Mouse (Mus musculus) lung, embryonic 14.5 days (tissue): Measurements from ENCODE around the gene Nfkbie. TPM values are rescaled to one million over a fixed set of nuclear protein-coding genes. Genes with fewer than 3 reads are reported as not detected.
A peak's percentile ranks its signal among the peaks of the same experiment; 100 is the strongest.

Experiments used
- ATAC-seq: fragments of 200-750 bp; cut with Nextera tagmentation; 2 replicates; pipeline ENCODE4 v1.8.0; 2017; ENCODE audit warnings: mild to moderate bottlenecking, moderate TSS enrichment, moderate library complexity; ENCODE audit not compliant: insufficient read depth
- DNase-seq: peaks from one replicate; pipeline ENCODE4 v3.0.0-alpha.2; 2015
- H3K27ac ChIP-seq: fragments of 300-500 bp; sonication (generic); 2 replicates; pipeline ENCODE4 v1.5.1; 2014; ENCODE audit warnings: low read depth, mild to moderate bottlenecking, moderate library complexity
- H3K27me3 ChIP-seq: fragments of 300-500 bp; sonication (generic); 2 replicates; pipeline ENCODE4 v1.6.1; 2014; ENCODE audit warnings: low read length, control low read depth; ENCODE audit not compliant: insufficient read depth
- H3K36me3 ChIP-seq: fragments of 300-500 bp; sonication (generic); 2 replicates; pipeline ENCODE4 v1.6.1; 2014; ENCODE audit warnings: control low read depth; ENCODE audit not compliant: insufficient read depth
- H3K4me1 ChIP-seq: fragments of 300-500 bp; sonication (generic); 2 replicates; pipeline ENCODE4 v1.6.1; 2014; ENCODE audit warnings: antibody characterized with exemption, control low read depth; ENCODE audit not compliant: insufficient read depth
- H3K4me2 ChIP-seq: fragments of 300-500 bp; sonication (generic); 2 replicates; pipeline ENCODE4 v1.6.1; 2014; ENCODE audit warnings: mild to moderate bottlenecking
- H3K4me3 ChIP-seq: fragments of 300-500 bp; sonication (generic); 2 replicates; pipeline ENCODE4 v1.5.1; 2014; ENCODE audit warnings: low read depth, low read length
- H3K9ac ChIP-seq: fragments of 300-500 bp; sonication (generic); 2 replicates; pipeline ENCODE4 v1.6.1; 2014
- H3K9me3 ChIP-seq: fragments of 300-500 bp; sonication (generic); 2 replicates; pipeline ENCODE4 v1.6.1; 2016; ENCODE audit warnings: low read depth, low read length, control low read depth
- CTCF ChIP-seq: IDR thresholded peaks from 2 replicates; pipeline ENCODE4 v1.5.1; 2016; ENCODE audit warnings: antibody characterized with exemption, low read depth
- WGBS: fragments of 180-500 bp; shearing (Covaris S2); extraction: QIAGEN DNeasy Blood & Tissue Kit; methylation state at CpG from one replicate; pipeline ENCODE4 v1.1.7; 2014; 5-methylcytosine and 5-hydroxymethylcytosine counted together
- polyA plus RNA-seq: library from polyadenylated mRNA; unstranded; fragments of >200 nt; fragmentation: Nextera tagmentation; extraction: Ambion mirVana; gene quantifications from 2 replicates; pipeline ENCODE4 v1.2.1, GENCODE M21; 2014

Nfkbie gene
- polyA plus RNA-seq, 1 experiment from 2014 or later = 3.1 TPM

DNA sequence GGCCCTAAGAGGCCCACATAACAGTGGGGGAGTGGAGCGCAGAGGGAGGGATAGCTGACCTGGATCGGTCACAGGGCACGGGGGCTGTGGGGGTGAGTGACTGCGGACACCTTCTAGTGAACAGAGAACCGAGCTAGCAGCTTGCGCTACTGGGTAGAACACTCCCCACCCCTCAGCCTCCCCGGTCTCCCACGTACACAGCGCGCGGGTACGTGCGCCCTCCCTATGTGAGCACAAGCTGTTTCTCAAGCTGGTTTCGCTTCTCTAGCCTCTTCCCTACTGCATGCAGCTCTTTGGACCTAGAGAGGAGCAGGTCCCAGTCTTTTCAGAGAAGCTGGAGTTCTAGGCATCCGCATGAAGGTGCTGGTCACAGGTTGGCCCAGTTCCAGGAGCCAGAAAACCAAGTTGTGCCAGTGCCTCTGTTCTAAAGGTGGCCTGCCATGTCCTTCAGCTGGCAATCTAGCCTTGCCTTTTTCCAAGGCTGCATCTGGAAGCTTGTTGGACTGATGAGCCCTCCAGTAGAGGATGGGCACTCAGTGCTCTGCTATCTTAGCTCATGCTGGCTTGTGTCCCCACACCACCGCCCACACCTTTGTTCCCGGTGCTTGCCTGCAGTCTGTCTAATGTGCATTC lies 18.7 kb downstream of the Nfkbie start:
- peak overlapping the region; percentile 68 for H3K4me3 ChIP-seq
- H3K27me3 ChIP-seq = no peaks in the 10 kb centered on the region
- no peaks in the 10 kb centered on the region for H3K9me3 ChIP-seq
- no peak for TF ChIP-seq CTCF
- H3K4me1 ChIP-seq = peaks cover 9% of the 10 kb centered on the region; the same call in 1 of the 2 replicates
- WGBS = 5% methylated on average over 17 of the region's 17 CpGs
- peak overlapping the region; percentile 83 for H3K9ac ChIP-seq
- ATAC-seq = peak; percentile 38
- peak overlapping the region; percentile 96 for H3K4me2 ChIP-seq
- H3K27ac ChIP-seq = peak overlapping the region; percentile 96
- H3K36me3 ChIP-seq = peaks cover 32% of the 10 kb centered on the region
- peak; percentile 76 for DNase-seq

- Histone ChIP-seq H3K27ac (no peak overlapping the region), H3K9ac (peak overlapping the region; percentile 83), H3K36me3 (peaks cover 21% of the 10 kb centered on the region), H3K27me3 (no peaks in the 10 kb centered on the region), H3K4me3 (no peak overlapping the region), H3K4me1 (peaks cover 9% of the 10 kb centered on the region; the same call in 1 of the 2 replicates), H3K9me3 (no peaks in the 10 kb centered on the region), H3K4me2 (no peak overlapping the region)
- ATAC-seq (no peak), DNase-seq (no peak)
- 89% methylated on average over 8 of the region's 8 CpGs for WGBS
- TF ChIP-seq CTCF = no peak
Observed at GRCm38 (mm10) chr17:45575123-45575897, 19.8 kb downstream of the Nfkbie start.

DNA sequence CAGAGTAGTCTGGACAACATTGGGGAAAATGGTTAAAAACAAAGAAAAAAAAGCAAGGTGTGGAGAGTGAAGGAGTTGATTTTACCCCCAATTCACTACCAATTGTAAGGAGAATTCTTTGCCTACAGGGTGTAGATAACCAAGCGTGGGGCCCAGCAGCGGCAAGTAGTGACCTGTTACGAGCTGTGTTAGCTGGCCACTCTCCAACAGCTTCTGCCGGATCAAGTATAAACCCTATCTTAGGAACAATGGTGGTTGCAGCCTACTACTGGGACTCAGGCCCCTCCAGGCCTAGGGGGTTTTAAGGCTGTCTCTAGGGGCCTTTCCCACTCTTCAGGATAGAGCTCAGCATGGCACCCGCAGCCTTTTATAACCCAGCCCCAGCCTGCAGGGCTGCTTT lies 22.7 kb downstream of the Nfkbie start:
- no peaks in the 10 kb centered on the region for H3K27me3 ChIP-seq
- peaks cover 8% of the 10 kb centered on the region; the same call in 1 of the 2 replicates for H3K4me1 ChIP-seq
- H3K9ac ChIP-seq = no peak overlapping the region
- peak overlapping the region; percentile 36; the same call in 1 of the 2 replicates for H3K27ac ChIP-seq
- no peak overlapping the region for H3K4me2 ChIP-seq
- ATAC-seq = no peak
- no peak overlapping the region for H3K4me3 ChIP-seq
- 46% methylated on average over 5 of the region's 5 CpGs for WGBS
- H3K36me3 ChIP-seq = no peaks in the 10 kb centered on the region
- no peak for TF ChIP-seq CTCF
- H3K9me3 ChIP-seq = no peaks in the 10 kb centered on the region
- peak; percentile 28 for DNase-seq

DNA sequence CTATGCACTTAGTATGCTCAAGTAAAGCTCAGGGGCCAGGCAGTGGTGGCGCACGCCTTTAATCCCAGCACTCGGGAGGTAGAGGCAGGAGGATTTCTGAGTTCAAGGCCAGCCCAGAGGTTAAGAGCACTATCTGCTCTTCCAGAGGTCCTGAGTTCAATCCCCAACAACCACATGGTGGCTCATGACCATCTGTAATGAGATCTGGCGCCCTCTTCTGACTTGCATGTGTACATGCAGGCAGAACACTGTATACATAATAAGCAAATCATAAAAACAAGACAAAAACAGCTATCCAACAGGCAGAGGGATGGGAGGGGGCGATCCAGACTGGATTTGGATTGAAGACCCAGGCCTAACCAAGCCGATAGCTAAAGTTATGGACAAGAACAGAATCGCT lies 23.3 kb downstream of the Nfkbie start:
- H3K4me3 ChIP-seq = no peak overlapping the region
- no peaks in the 10 kb centered on the region for H3K27me3 ChIP-seq
- H3K4me2 ChIP-seq = no peak overlapping the region
- ATAC-seq = no peak
- H3K27ac ChIP-seq = 0 out of 2 replicates have a peak overlapping the region, but pooled peaks have one; percentile 36
- peak; percentile 64 for DNase-seq
- H3K9me3 ChIP-seq = no peaks in the 10 kb centered on the region
- peak; percentile 60 for TF ChIP-seq CTCF
- H3K9ac ChIP-seq = no peak overlapping the region
- 72% methylated on average over 7 of the region's 7 CpGs for WGBS
- no peaks in the 10 kb centered on the region for H3K36me3 ChIP-seq
- H3K4me1 ChIP-seq = peaks cover 11% of the 10 kb centered on the region

DNA sequence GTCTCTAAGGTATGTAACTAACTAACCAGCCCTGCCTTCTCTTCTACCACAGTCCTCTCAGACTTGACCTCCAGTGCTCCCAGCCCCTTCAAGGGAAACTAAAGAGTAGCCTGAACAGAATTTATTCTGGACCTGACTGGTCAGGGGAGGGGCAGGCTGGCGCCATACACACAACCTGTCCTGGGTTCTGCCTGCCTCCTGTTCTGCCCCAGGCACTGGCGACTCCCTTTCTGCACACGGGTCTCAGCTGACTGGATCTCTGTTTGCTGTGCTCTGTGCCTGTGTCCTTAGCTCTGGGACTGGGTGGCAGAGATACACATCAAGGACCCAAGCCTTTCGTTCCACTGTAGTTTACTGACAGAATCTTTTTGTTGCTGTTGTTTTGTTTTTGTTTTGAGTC lies 24.1 kb downstream of the Nfkbie start:
- Histone ChIP-seq H3K9ac (no peak overlapping the region), H3K4me1 (peaks cover 14% of the 10 kb centered on the region), H3K9me3 (no peaks in the 10 kb centered on the region), H3K4me3 (no peak overlapping the region), H3K27ac (no peak overlapping the region), H3K36me3 (no peaks in the 10 kb centered on the region), H3K4me2 (no peak overlapping the region), H3K27me3 (no peaks in the 10 kb centered on the region)
- DNase-seq (no peak), ATAC-seq (no peak)
- WGBS = 74% methylated on average over 4 of the region's 4 CpGs
- TF ChIP-seq CTCF = no peak

DNA sequence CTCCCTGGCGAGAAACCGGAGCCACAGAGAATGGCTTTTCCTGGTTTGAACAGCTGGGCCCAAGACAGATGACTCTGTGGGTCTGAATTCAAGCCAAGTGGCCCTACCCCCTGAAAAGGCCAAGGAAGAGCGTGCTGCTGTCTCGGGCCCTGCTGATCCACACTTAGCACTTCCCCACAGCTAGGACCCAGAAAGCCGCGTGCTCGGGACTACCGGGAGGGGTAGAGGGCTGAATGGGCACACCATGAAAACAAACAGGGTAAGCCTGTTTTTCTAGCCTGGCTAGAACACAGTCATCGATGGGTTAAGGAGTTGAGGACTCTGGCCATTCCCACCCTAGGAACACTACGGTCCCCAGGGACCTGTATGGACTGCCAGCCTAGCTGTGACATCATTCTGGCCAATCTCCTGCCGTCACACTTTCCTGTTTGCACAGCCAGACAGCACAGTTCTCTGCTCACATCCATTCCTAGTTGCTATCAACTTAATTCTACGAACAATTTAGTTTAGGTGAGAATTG lies 25.5 kb downstream of the Nfkbie start:
- WGBS = 22% methylated on average over 12 of the region's 12 CpGs
- TF ChIP-seq CTCF = no peak
- Histone ChIP-seq H3K4me3 (no peak overlapping the region), H3K4me1 (peaks cover 19% of the 10 kb centered on the region), H3K4me2 (peak overlapping the region; percentile 29; the same call in 1 of the 2 replicates), H3K36me3 (0 out of 2 replicates have a peak, but pooled peaks cover 2% of the 10 kb centered on the region), H3K9ac (peak overlapping the region; percentile 25; the same call in 1 of the 2 replicates), H3K27ac (peak overlapping the region; percentile 79), H3K9me3 (no peaks in the 10 kb centered on the region), H3K27me3 (no peaks in the 10 kb centered on the region)
- ATAC-seq = peak; percentile 25; the same call in 1 of the 2 replicates
- DNase-seq = peak; percentile 61

DNA sequence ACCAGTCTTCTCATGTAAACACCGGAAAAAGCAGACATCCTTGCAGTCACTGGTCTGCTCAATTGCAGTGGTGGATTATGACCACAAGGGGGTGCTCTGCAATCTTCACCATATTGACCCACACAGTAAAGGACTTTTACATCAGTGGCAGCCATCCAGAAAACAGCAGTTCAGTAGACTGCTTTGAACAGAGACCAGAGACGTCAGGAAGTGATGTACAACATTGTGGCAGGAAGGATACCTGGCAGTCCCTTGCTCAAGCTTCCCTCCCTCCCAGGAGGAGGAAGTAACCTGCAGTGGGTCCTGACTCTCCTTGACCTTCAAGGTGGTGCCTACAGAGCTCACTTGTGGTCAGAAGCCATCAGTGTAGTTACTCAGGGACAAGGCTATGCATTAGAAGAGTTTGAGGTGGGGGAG lies 26.1 kb downstream of the Nfkbie start:
- H3K9me3 ChIP-seq = no peaks in the 10 kb centered on the region
- 6% methylated on average over 2 of the region's 2 CpGs for WGBS
- H3K9ac ChIP-seq = no peak overlapping the region
- no peak overlapping the region for H3K27ac ChIP-seq
- H3K36me3 ChIP-seq = peaks cover 7% of the 10 kb centered on the region; the same call in 1 of the 2 replicates
- DNase-seq (peak; percentile 96), ATAC-seq (peak; percentile 21; the same call in 1 of the 2 replicates)
- no peak overlapping the region for H3K4me3 ChIP-seq
- H3K4me1 ChIP-seq = peaks cover 19% of the 10 kb centered on the region
- peak; percentile 95 for TF ChIP-seq CTCF
- H3K27me3 ChIP-seq = no peaks in the 10 kb centered on the region
- peak overlapping the region; percentile 29; the same call in 1 of the 2 replicates for H3K4me2 ChIP-seq
